Mouse (Mus musculus) limb, embryonic 13.5 days (tissue): Measurements from ENCODE around the gene Cd9. TPM values are rescaled to one million over a fixed set of nuclear protein-coding genes. Genes with fewer than 3 reads are reported as not detected.

Experiments used
- ATAC-seq: fragments of 200-750 bp; cut with Nextera tagmentation; 2 replicates; pipeline ENCODE4 v1.8.0; 2017; ENCODE audit warnings: low read depth, moderate number of reproducible peaks, moderate TSS enrichment; ENCODE audit not compliant: low FRiP score
- H3K27ac ChIP-seq: fragments of 300-500 bp; sonication (generic); 2 replicates; pipeline ENCODE4 v1.5.1; 2015; ENCODE audit warnings: inconsistent platforms, mild to moderate bottlenecking, moderate library complexity
- H3K27me3 ChIP-seq: fragments of 300-500 bp; sonication (generic); 2 replicates; pipeline ENCODE4 v1.6.1; 2015; ENCODE audit warnings: mild to moderate bottlenecking, inconsistent platforms
- H3K36me3 ChIP-seq: fragments of 300-500 bp; sonication (generic); 2 replicates; pipeline ENCODE4 v1.6.1; 2015; ENCODE audit warnings: inconsistent platforms, mild to moderate bottlenecking, moderate library complexity
- H3K4me1 ChIP-seq: fragments of 300-500 bp; sonication (generic); 2 replicates; pipeline ENCODE4 v1.6.1; 2015; ENCODE audit warnings: inconsistent platforms
- H3K4me2 ChIP-seq: fragments of 300-500 bp; sonication (generic); replicated peaks from 2 replicates; pipeline ENCODE4 v1.6.1; 2015; ENCODE audit warnings: inconsistent platforms, mild to moderate bottlenecking, moderate library complexity
- H3K4me3 ChIP-seq: fragments of 300-500 bp; sonication (generic); 2 replicates; pipeline ENCODE4 v1.5.1; 2015; ENCODE audit warnings: moderate library complexity, mild to moderate bottlenecking, inconsistent platforms
- H3K9ac ChIP-seq: fragments of 300-500 bp; sonication (generic); 2 replicates; pipeline ENCODE4 v1.6.1; 2015; ENCODE audit warnings: mild to moderate bottlenecking, inconsistent platforms
- H3K9me3 ChIP-seq: fragments of 300-500 bp; sonication (generic); 2 replicates; pipeline ENCODE4 v1.6.1; 2016; ENCODE audit warnings: inconsistent platforms
- WGBS: fragments of 180-500 bp; shearing (Covaris S2); methylation state at CpG from one replicate; pipeline ENCODE4 v1.1.7; 2015; 5-methylcytosine and 5-hydroxymethylcytosine counted together
- polyA plus RNA-seq: library from polyadenylated mRNA; unstranded; fragments of >200 nt; fragmentation: Nextera tagmentation; extraction: Ambion mirVana; gene quantifications from 2 replicates; pipeline ENCODE4 v1.2.1, GENCODE M21; 2015

Gene Cd9
- polyA plus RNA-seq, 1 experiment from 2014 or later, result 174 TPM

GRCm38 (mm10) chr6:125410995-125411547, 83.5 kb downstream of the Cd9 start:
- no peak for ATAC-seq
- Histone ChIP-seq H3K4me1 (0 out of 2 replicates have a peak, but pooled peaks cover 7% of the 10 kb centered on the region), H3K9me3 (no peaks in the 10 kb centered on the region), H3K27ac (no peak overlapping the region), H3K4me2 (no peak overlapping the region), H3K36me3 (no peaks in the 10 kb centered on the region), H3K4me3 (no peak overlapping the region), H3K27me3 (no peaks in the 10 kb centered on the region), H3K9ac (no peak overlapping the region)
- WGBS, result 57% methylated on average over 8 of the region's 8 CpGs

DNA sequence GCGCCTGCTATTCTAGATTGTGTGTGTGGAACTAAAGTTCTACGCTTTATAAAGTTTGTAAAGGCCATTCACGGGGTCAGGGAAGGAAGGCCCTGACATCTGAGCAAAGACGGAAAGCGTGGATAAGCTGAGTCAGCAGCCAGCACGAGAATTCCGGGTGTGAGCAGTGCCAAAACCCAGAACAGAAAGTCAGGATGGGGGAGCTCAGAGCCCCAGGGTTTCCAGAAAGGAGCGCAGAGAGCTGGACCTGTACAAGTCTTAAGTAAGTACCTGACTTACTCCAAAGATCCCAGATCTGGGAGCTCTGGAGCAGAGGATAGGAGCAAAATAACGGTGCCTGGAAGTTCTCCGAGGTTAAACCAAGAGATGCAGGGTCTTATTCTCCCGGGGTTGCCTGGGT, 84.0 kb downstream of the Cd9 start:
- 67% methylated on average over 11 of the region's 11 CpGs for WGBS
- Histone ChIP-seq H3K27me3 (no peaks in the 10 kb centered on the region), H3K4me1 (0 out of 2 replicates have a peak, but pooled peaks cover 7% of the 10 kb centered on the region), H3K9me3 (no peaks in the 10 kb centered on the region), H3K4me3 (no peak overlapping the region), H3K36me3 (no peaks in the 10 kb centered on the region), H3K9ac (no peak overlapping the region), H3K27ac (no peak overlapping the region), H3K4me2 (no peak overlapping the region)
- no peak for ATAC-seq

Other genes starting within 250 kb of the Cd9 start
- gene Tuba3a, start 208.7 kb downstream of the Cd9 start, polyA plus RNA-seq, result 0.80 and 0.91 TPM in 2 replicates
- gene Ltbr, start 180.9 kb downstream of the Cd9 start, polyA plus RNA-seq, result 45.1 and 46.2 TPM in 2 replicates
- gene Scnn1a, start 174.1 kb downstream of the Cd9 start, polyA plus RNA-seq, result 1.1 and 1.4 TPM in 2 replicates
- 68.7 and 71.4 TPM in 2 replicates for gene Tnfrsf1a, start 145.4 kb downstream of the Cd9 start, polyA plus RNA-seq
- gene Plekhg6, start 114.0 kb downstream of the Cd9 start, polyA plus RNA-seq, result 0.67 and 0.86 TPM in 2 replicates
- 6.7 and 6.9 TPM in 2 replicates for gene Vwf, start 52.0 kb upstream of the Cd9 start, polyA plus RNA-seq
- 0.22 TPM in 1 of 2 replicates, not detected in the other for gene Ano2, start 195.6 kb upstream of the Cd9 start, polyA plus RNA-seq